Mouse (Mus musculus): ENCODE results near the gene 1700029F12Rik. TPM values are rescaled to one million over a fixed set of nuclear protein-coding genes. Genes with fewer than 3 reads are reported as not detected.
A peak's percentile ranks its signal among the peaks of the same experiment; 100 is the strongest.
"Not testable (repeated sequence)": the region's sequence is repeated elsewhere in the genome, so short reads cannot be mapped to it uniquely, and the experiment has no call there.

1700029F12Rik gene
- polyA plus RNA-seq, 1 experiment from 2014 or later = not detected

- ATAC-seq (ENCODE audit: insufficient read depth, low FRiP score, low read depth) = peak; percentile 47
- not testable (repeated sequence) for H3K27ac ChIP-seq
Observed at GRCm38 (mm10) chr13:97064844-97065621, 30.9 kb upstream of the 1700029F12Rik start.

GRCm38 (mm10) chr13:97064413-97064812 lies 30.3 kb upstream of the 1700029F12Rik start:
- H3K9me3 ChIP-seq = no peaks in the 10 kb centered on the region
- no peak overlapping the region for H3K4me3 ChIP-seq (replicated peaks)
- WGBS = 46% methylated on average over 3 of the region's 3 CpGs
- no peaks in the 10 kb centered on the region for H3K27me3 ChIP-seq (replicated peaks)
- H3K4me1 ChIP-seq = no peaks in the 10 kb centered on the region
- no peak overlapping the region for H3K27ac ChIP-seq
- H3K36me3 ChIP-seq = no peaks in the 10 kb centered on the region
- peak; percentile 46 for ATAC-seq (ENCODE audit: insufficient read depth, low FRiP score, low read depth)
- H3K9ac ChIP-seq = no peak overlapping the region
- H3K4me2 ChIP-seq = no peak overlapping the region

More at GRCm38 (mm10) chr13:97064844-97065621, 30.9 kb upstream of the 1700029F12Rik start:
- H3K9me3 ChIP-seq; H3K4me3 ChIP-seq (replicated peaks); H3K27me3 ChIP-seq (replicated peaks); H3K4me1 ChIP-seq; H3K36me3 ChIP-seq; H3K9ac ChIP-seq: not testable (repeated sequence)
- 40% methylated on average over 18 of the region's 18 CpGs for WGBS
- peak overlapping the region; percentile 8; the same call in 1 of the 2 replicates for H3K4me2 ChIP-seq

- 74% methylated on average over 2 of the region's 2 CpGs for WGBS
- Histone ChIP-seq H3K36me3 (no peaks in the 10 kb centered on the region), H3K9me3 (no peaks in the 10 kb centered on the region), H3K27ac (no peak overlapping the region), H3K4me2 (no peak overlapping the region), H3K27me3 (replicated peaks) (no peaks in the 10 kb centered on the region), H3K4me1 (no peaks in the 10 kb centered on the region), H3K9ac (no peak overlapping the region), H3K4me3 (replicated peaks) (no peak overlapping the region)
- ATAC-seq (ENCODE audit: insufficient read depth, low FRiP score, low read depth) = no peak
Observed at GRCm38 (mm10) chr13:97063431-97063830, 29.3 kb upstream of the 1700029F12Rik start.

GRCm38 (mm10) chr13:97062151-97062550 lies 28.0 kb upstream of the 1700029F12Rik start:
- 89% methylated on average over 3 of the region's 3 CpGs for WGBS
- Histone ChIP-seq H3K4me2 (no peak overlapping the region), H3K27me3 (replicated peaks) (no peaks in the 10 kb centered on the region)

GRCm38 (mm10) chr13:97060331-97060730 lies 26.2 kb upstream of the 1700029F12Rik start:
- H3K27ac ChIP-seq = no peak overlapping the region
- H3K27me3 ChIP-seq (replicated peaks) = no peaks in the 10 kb centered on the region
- no peaks in the 10 kb centered on the region for H3K4me1 ChIP-seq
- H3K9me3 ChIP-seq = no peaks in the 10 kb centered on the region
- no peak overlapping the region for H3K9ac ChIP-seq
- no peaks in the 10 kb centered on the region for H3K36me3 ChIP-seq
- 0 out of 2 replicates have a peak overlapping the region, but pooled peaks have one; percentile 8 for H3K4me2 ChIP-seq
- H3K4me3 ChIP-seq (replicated peaks) = no peak overlapping the region
- ATAC-seq (ENCODE audit: insufficient read depth, low FRiP score, low read depth) = no peak
- 62% methylated on average over 4 of the region's 8 CpGs for WGBS

More at GRCm38 (mm10) chr13:97062151-97062550, 28.0 kb upstream of the 1700029F12Rik start:
- H3K9me3 ChIP-seq = no peaks in the 10 kb centered on the region
- ATAC-seq (ENCODE audit: insufficient read depth, low FRiP score, low read depth) = no peak
- no peaks in the 10 kb centered on the region for H3K4me1 ChIP-seq
- H3K9ac ChIP-seq = no peak overlapping the region
- H3K36me3 ChIP-seq = no peaks in the 10 kb centered on the region
- H3K4me3 ChIP-seq (replicated peaks) = no peak overlapping the region
- H3K27ac ChIP-seq = no peak overlapping the region

- WGBS = 84% methylated on average over 6 of the region's 6 CpGs
- H3K27ac ChIP-seq = no peak overlapping the region
Observed at GRCm38 (mm10) chr13:97059746-97060145, 25.6 kb upstream of the 1700029F12Rik start.

GRCm38 (mm10) chr13:97057817-97058216 lies 23.7 kb upstream of the 1700029F12Rik start:
- no peaks in the 10 kb centered on the region for H3K36me3 ChIP-seq
- H3K9ac ChIP-seq = no peak overlapping the region
- H3K4me1 ChIP-seq = no peaks in the 10 kb centered on the region
- H3K4me2 ChIP-seq = no peak overlapping the region
- ATAC-seq (ENCODE audit: insufficient read depth, low FRiP score, low read depth) = no peak
- 56% methylated on average over 4 of the region's 4 CpGs for WGBS
- no peak overlapping the region for H3K27ac ChIP-seq
- H3K27me3 ChIP-seq (replicated peaks) = no peaks in the 10 kb centered on the region
- no peaks in the 10 kb centered on the region for H3K9me3 ChIP-seq
- H3K4me3 ChIP-seq (replicated peaks) = no peak overlapping the region

More at GRCm38 (mm10) chr13:97059746-97060145, 25.6 kb upstream of the 1700029F12Rik start:
- no peaks in the 10 kb centered on the region for H3K4me1 ChIP-seq
- no peak overlapping the region for H3K4me3 ChIP-seq (replicated peaks)
- no peak overlapping the region for H3K9ac ChIP-seq
- no peaks in the 10 kb centered on the region for H3K27me3 ChIP-seq (replicated peaks)
- H3K9me3 ChIP-seq = no peaks in the 10 kb centered on the region
- no peak for ATAC-seq (ENCODE audit: insufficient read depth, low FRiP score, low read depth)
- H3K4me2 ChIP-seq = no peak overlapping the region
- no peaks in the 10 kb centered on the region for H3K36me3 ChIP-seq

- no peaks in the 10 kb centered on the region for H3K4me1 ChIP-seq
- ATAC-seq (ENCODE audit: insufficient read depth, low FRiP score, low read depth) = peak; percentile 18; the same call in 1 of the 2 replicates
- H3K9me3 ChIP-seq = no peaks in the 10 kb centered on the region
- no peak overlapping the region for H3K27ac ChIP-seq
- no peak overlapping the region for H3K9ac ChIP-seq
- H3K4me2 ChIP-seq = no peak overlapping the region
- no peaks in the 10 kb centered on the region for H3K27me3 ChIP-seq (replicated peaks)
- H3K36me3 ChIP-seq = no peaks in the 10 kb centered on the region
- WGBS = 70% methylated on average over 8 of the region's 8 CpGs
- no peak overlapping the region for H3K4me3 ChIP-seq (replicated peaks)
Observed at GRCm38 (mm10) chr13:97053844-97054243, 19.7 kb upstream of the 1700029F12Rik start.

- Histone ChIP-seq H3K4me3 (replicated peaks) (no peak overlapping the region), H3K4me2 (no peak overlapping the region), H3K36me3 (no peaks in the 10 kb centered on the region), H3K27ac (no peak overlapping the region), H3K27me3 (replicated peaks) (no peaks in the 10 kb centered on the region), H3K4me1 (no peaks in the 10 kb centered on the region), H3K9me3 (no peaks in the 10 kb centered on the region), H3K9ac (no peak overlapping the region)
- no peak for ATAC-seq (ENCODE audit: insufficient read depth, low FRiP score, low read depth)
- WGBS = 14% methylated on average over 11 of the region's 11 CpGs
Observed at GRCm38 (mm10) chr13:97052667-97053066, 18.5 kb upstream of the 1700029F12Rik start.

- Histone ChIP-seq H3K9me3 (no peaks in the 10 kb centered on the region), H3K4me3 (replicated peaks) (no peak overlapping the region), H3K27ac (no peak overlapping the region), H3K27me3 (replicated peaks) (no peaks in the 10 kb centered on the region), H3K4me1 (no peaks in the 10 kb centered on the region), H3K4me2 (no peak overlapping the region), H3K9ac (no peak overlapping the region), H3K36me3 (no peaks in the 10 kb centered on the region)
- 77% methylated on average over 6 of the region's 6 CpGs for WGBS
- no peak for ATAC-seq (ENCODE audit: insufficient read depth, low FRiP score, low read depth)
Observed at GRCm38 (mm10) chr13:97051158-97051557, 17.0 kb upstream of the 1700029F12Rik start.

GRCm38 (mm10) chr13:97030075-97030474 lies 4.1 kb downstream of the 1700029F12Rik start:
- 86% methylated on average over 13 of the region's 13 CpGs for WGBS
- H3K4me2 ChIP-seq = no peak overlapping the region
- no peak overlapping the region for H3K9ac ChIP-seq
- no peaks in the 10 kb centered on the region for H3K9me3 ChIP-seq
- no peak for ATAC-seq (ENCODE audit: insufficient read depth, low FRiP score, low read depth)
- H3K4me3 ChIP-seq (replicated peaks) = no peak overlapping the region
- no peaks in the 10 kb centered on the region for H3K4me1 ChIP-seq
- H3K27me3 ChIP-seq (replicated peaks) = no peaks in the 10 kb centered on the region
- H3K36me3 ChIP-seq = no peaks in the 10 kb centered on the region
- H3K27ac ChIP-seq = no peak overlapping the region

- H3K9ac ChIP-seq = no peak overlapping the region
- no peaks in the 10 kb centered on the region for H3K4me1 ChIP-seq
- no peaks in the 10 kb centered on the region for H3K27me3 ChIP-seq (replicated peaks)
- H3K4me3 ChIP-seq (replicated peaks) = no peak overlapping the region
- ATAC-seq (ENCODE audit: insufficient read depth, low FRiP score, low read depth) = no peak
- WGBS = 28% methylated on average over 4 of the region's 4 CpGs
- H3K36me3 ChIP-seq = no peaks in the 10 kb centered on the region
- H3K27ac ChIP-seq = no peak overlapping the region
- H3K4me2 ChIP-seq = no peak overlapping the region
- no peaks in the 10 kb centered on the region for H3K9me3 ChIP-seq
Observed at GRCm38 (mm10) chr13:97021906-97022305, 12.3 kb downstream of the 1700029F12Rik start.
